Mouse (Mus musculus) lung, postnatal 0 days (tissue): ENCODE measurements around the gene Ahdc1.

ENCODE experiments used
- CTCF ChIP-seq: IDR thresholded peaks from 2 replicates; pipeline ENCODE4 v1.5.1; 2016; ENCODE audit warnings: antibody characterized with exemption, mild to moderate bottlenecking
- EP300 ChIP-seq: IDR thresholded peaks from 2 replicates; pipeline ENCODE4 v1.6.1; 2016; ENCODE audit warnings: antibody characterized with exemption, mild to moderate bottlenecking, control low read depth

GRCm38 (mm10) chr4:133051550-133051865 is 40.4 kb downstream of the Ahdc1 start:
- TF ChIP-seq CTCF (no peak), EP300 (no peak)
